Mouse (Mus musculus): ENCODE data around the gene Sh2d4b.

GRCm38 (mm10) chr14:40921241-40921640, 28.2 kb upstream of the Sh2d4b start:
- TF ChIP-seq POLR2A (IDR thresholded peaks at IDR 0.05; ENCODE audit: borderline replicate concordance, insufficient read depth, low read length) = no peak
- no peak for TF ChIP-seq CTCF (IDR thresholded peaks at IDR 0.05; ENCODE audit: borderline replicate concordance, insufficient read depth, low read depth, low read length)
